Mouse (Mus musculus) fibroblast of lung, adult 2 months (primary cell): ENCODE data around the gene Fbxo10.
"Not testable (repeated sequence)": the region's sequence is repeated elsewhere in the genome, so short reads cannot be mapped to it uniquely, and the experiment has no call there.

ENCODE experiments used
- DNase-seq: peaks from one replicate; pipeline ENCODE4 v3.0.0-alpha.2; 2011; ENCODE audit warnings: low read depth

The Fbxo10 gene

DNA sequence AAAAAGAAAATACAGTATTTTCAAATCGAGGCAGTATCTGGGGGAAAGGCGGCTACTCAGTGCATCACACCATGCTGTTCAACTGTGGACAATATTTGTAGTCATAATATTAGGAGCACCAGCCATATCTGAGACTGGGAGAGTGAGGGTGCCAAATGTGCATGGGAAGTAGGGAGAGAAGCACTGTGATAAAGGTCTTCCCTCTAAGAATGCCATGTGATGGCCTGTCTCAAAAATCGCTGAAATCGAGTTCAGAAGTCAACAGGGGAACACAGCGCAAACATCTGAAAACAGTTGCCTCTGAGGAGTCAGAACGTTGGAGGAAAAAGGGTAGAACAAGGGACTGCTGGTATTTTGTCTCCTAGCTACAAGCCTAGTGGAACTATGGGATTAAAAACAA is 84.4 kb downstream of the Fbxo10 start:
- DNase-seq, result no peak

DNA sequence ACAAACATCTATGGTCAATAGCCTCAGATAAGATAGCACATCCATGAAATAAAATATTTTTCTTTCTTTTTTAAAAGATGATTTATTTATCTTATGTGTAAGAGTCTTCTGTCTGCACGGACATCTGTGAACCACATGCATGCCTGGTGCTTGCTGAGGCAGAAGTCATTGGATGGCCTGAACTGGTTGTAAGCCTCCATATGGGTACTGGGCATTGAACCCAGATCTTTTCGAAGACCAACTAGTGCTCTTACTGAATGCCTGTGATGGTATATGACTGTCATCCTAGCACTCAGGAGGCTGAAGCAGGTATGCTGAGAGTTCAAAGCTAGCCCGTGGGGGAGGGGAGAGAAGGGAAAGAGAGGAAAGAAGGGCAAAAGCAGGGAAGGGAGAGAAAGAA is 86.3 kb downstream of the Fbxo10 start:
- DNase-seq, result no peak

DNA sequence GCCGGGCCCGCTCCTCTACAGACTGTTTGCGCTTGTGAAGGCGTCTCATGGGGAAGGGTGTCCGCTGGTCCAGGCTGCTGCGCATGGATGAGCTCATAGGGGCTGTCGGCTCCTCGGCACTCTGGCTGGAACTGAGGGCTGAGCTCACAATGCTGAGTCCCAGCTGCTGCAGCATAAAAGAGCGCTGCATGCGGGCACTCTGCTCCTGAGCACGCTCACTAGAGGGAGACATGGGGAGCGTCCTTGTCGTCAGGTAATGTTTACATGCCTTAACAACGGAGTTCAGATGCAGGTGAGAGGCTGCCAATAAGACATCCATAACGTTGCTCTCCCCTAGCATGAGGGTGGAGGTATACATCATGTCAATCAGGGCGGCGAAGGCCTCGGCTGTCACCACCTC is 89.6 kb downstream of the Fbxo10 start:
- no peak for DNase-seq

DNA sequence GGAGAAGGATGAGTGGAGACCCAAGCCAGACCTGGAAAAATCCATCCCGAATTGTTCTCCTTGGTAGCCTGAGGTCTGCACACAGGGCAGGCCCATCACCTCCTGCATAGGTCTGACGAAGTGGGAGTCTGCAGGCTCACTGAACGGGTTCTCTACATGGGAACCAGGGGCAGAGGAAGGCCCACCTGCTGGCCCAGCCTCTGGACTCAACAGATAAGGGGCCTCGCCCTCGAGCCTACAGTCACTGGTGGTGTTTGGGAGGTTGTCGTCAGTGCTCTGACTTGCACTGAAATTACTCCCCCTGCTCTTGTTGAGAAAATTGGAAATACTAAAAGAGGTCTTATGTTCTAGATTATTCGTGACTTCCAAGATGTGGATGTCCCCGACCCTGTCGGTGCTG is 90.6 kb downstream of the Fbxo10 start:
- DNase-seq, result no peak

DNA sequence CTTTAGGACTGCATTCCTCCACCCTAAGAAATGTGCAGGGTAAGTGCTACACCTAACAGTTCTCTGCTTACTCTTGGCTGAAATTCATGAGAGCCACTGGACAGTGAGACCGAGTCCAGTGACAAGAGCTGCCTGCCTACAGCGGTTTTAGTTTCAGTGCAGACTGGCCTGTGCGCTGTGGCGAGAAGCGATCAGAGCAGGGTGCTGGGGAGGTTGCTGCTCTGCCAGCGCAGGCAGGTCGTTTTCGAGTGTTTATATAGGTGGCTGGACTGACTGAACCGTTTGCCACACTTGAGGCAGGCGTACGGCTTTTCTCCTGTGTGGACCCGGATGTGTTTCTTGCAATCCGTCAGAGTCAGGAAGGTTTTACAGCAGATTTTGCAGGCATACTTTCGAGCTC is 91.2 kb downstream of the Fbxo10 start:
- DNase-seq, result not testable (repeated sequence)

DNA sequence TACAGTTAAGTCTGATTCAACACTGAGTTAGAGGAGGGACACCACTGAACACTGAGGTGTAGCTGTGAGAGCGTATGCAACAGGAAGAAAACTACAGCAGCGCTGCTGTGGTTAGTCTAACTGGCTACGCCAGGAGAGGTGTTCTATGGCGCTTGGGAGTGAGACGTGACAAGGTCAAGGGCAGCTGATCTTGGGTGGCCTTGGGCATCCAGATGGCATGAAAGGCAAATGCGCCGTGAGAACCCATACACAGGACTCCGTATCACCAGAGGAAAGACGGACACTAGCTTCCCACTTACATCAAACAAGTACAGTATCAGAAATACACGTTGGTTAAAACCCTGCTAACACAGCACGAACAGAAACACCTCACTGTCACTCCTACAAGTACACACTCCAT is 92.1 kb downstream of the Fbxo10 start:
- not testable (repeated sequence) for DNase-seq

DNA sequence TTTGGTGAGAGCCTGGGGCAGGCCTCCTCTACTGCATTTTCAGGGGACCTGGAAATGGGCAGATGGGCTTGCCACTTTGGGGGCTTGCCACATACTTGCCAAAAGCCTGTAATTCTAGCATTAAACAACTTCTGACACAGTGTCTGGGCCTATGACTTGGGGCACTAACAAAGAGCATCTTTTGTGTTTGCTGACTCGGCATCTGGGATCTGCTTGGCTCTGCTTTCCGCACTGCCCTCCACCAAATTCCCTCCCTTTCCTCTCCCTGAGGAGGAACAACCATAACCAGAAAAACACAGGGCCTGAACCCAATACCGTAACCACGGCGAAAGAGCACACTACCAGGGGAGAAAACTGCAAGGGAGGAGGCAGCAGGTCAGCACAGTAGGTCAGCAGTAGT is 93.8 kb downstream of the Fbxo10 start:
- no peak for DNase-seq
